Mouse (Mus musculus) stomach, postnatal 0 days (tissue): ENCODE data around the gene Sgms1. TPM values are rescaled to one million over a fixed set of nuclear protein-coding genes. Genes with fewer than 3 reads are reported as not detected.
"Not testable (repeated sequence)": the region's sequence is repeated elsewhere in the genome, so short reads cannot be mapped to it uniquely, and the experiment has no call there.

ENCODE experiments used
- ATAC-seq: fragments of 200-750 bp; cut with Nextera tagmentation; 2 replicates; pipeline ENCODE4 v1.8.0; 2017; ENCODE audit not compliant: low FRiP score, low TSS enrichment
- DNase-seq: peaks from one replicate; pipeline ENCODE4 v3.0.0-alpha.2; 2016; ENCODE audit warnings: low spot score
- H3K27ac ChIP-seq: fragments of 300-500 bp; sonication (generic); replicated peaks from 2 replicates; pipeline ENCODE4 v1.5.1; 2014; ENCODE audit warnings: mild to moderate bottlenecking, control low read depth
- H3K27me3 ChIP-seq: fragments of 300-500 bp; sonication (generic); 2 replicates; pipeline ENCODE4 v1.6.1; 2014; ENCODE audit warnings: low read length; ENCODE audit not compliant: control insufficient read depth, insufficient read depth
- H3K36me3 ChIP-seq: fragments of 300-500 bp; sonication (generic); 2 replicates; pipeline ENCODE4 v1.6.1; 2014; ENCODE audit warnings: low read length, mixed read lengths; ENCODE audit not compliant: control insufficient read depth, insufficient read depth
- H3K4me1 ChIP-seq: fragments of 300-500 bp; sonication (generic); replicated peaks from 2 replicates; pipeline ENCODE4 v1.6.1; 2014; ENCODE audit warnings: antibody characterized with exemption; ENCODE audit not compliant: control insufficient read depth, insufficient read depth
- H3K4me2 ChIP-seq: fragments of 300-500 bp; sonication (generic); replicated peaks from 2 replicates; pipeline ENCODE4 v1.6.1; 2014; ENCODE audit warnings: low read depth, mild to moderate bottlenecking, control low read depth, moderate library complexity
- H3K4me3 ChIP-seq: fragments of 300-500 bp; sonication (generic); 2 replicates; pipeline ENCODE4 v1.5.1; 2014; ENCODE audit warnings: low read depth, low read length, control low read depth
- H3K9ac ChIP-seq: fragments of 300-500 bp; sonication (generic); 2 replicates; pipeline ENCODE4 v1.6.1; 2014; ENCODE audit warnings: mild to moderate bottlenecking, low read length, control low read depth, mixed read lengths
- H3K9me3 ChIP-seq: fragments of 300-500 bp; sonication (generic); 2 replicates; pipeline ENCODE4 v1.6.1; 2016; ENCODE audit warnings: low read length; ENCODE audit not compliant: control insufficient read depth
- CTCF ChIP-seq: IDR thresholded peaks from 2 replicates; pipeline ENCODE4 v1.5.1; 2016; ENCODE audit warnings: antibody characterized with exemption, low read depth, mild to moderate bottlenecking, moderate library complexity
- EP300 ChIP-seq: optimal IDR thresholded peaks from 2 replicates; pipeline ENCODE3; 2016; ENCODE audit warnings: antibody characterized with exemption
- WGBS: fragments of 180-500 bp; shearing (Covaris S2); extraction: QIAGEN DNeasy Blood & Tissue Kit; methylation state at CpG from one replicate; pipeline ENCODE4 v1.1.7; 2014; 5-methylcytosine and 5-hydroxymethylcytosine counted together
- polyA plus RNA-seq: library from polyadenylated mRNA; unstranded; fragments of >200 nt; fragmentation: Nextera tagmentation; extraction: Ambion mirVana; gene quantifications from 2 replicates; pipeline ENCODE4 v1.2.1, GENCODE M21; 2015

Gene Sgms1
- polyA plus RNA-seq, 1 experiment from 2014 or later, result 29.3 TPM

- Histone ChIP-seq H3K4me2 (no peak overlapping the region), H3K9me3 (no peaks in the 10 kb centered on the region), H3K4me3 (no peak overlapping the region), H3K27me3 (no peaks in the 10 kb centered on the region), H3K9ac (no peak overlapping the region), H3K27ac (no peak overlapping the region), H3K4me1 (no peaks in the 10 kb centered on the region), H3K36me3 (no peaks in the 10 kb centered on the region)
- ATAC-seq, result no peak
- TF ChIP-seq CTCF, result no peak
- TF ChIP-seq EP300, result no peak
- WGBS, result 100% methylated on average over 1 of the region's 1 CpGs
- DNase-seq, result no peak
Measured at GRCm38 (mm10) chr19:32324550-32324949, 65.0 kb downstream of the Sgms1 start.

GRCm38 (mm10) chr19:32323070-32323469 lies 66.4 kb downstream of the Sgms1 start:
- no peaks in the 10 kb centered on the region for H3K9me3 ChIP-seq
- H3K4me3 ChIP-seq, result no peak overlapping the region
- H3K4me2 ChIP-seq, result no peak overlapping the region
- no peak for ATAC-seq
- no peak for TF ChIP-seq EP300
- no peak for TF ChIP-seq CTCF
- peaks cover 3% of the 10 kb centered on the region; the same call in 1 of the 2 replicates for H3K4me1 ChIP-seq
- no peak for DNase-seq
- H3K27ac ChIP-seq, result peak overlapping the region; percentile 75
- no peak overlapping the region; the same call in 1 of the 2 replicates for H3K9ac ChIP-seq
- WGBS, result 56% methylated on average over 11 of the region's 11 CpGs
- no peaks in the 10 kb centered on the region for H3K27me3 ChIP-seq
- no peaks in the 10 kb centered on the region for H3K36me3 ChIP-seq

- DNase-seq, result peak; percentile 61
- no peaks in the 10 kb centered on the region for H3K27me3 ChIP-seq
- TF ChIP-seq CTCF, result peak; percentile 67
- TF ChIP-seq EP300, result no peak
- peaks cover 3% of the 10 kb centered on the region; the same call in 1 of the 2 replicates for H3K4me1 ChIP-seq
- H3K9me3 ChIP-seq, result no peaks in the 10 kb centered on the region
- peak overlapping the region; percentile 75 for H3K27ac ChIP-seq
- no peaks in the 10 kb centered on the region for H3K36me3 ChIP-seq
- peak; percentile 73 for ATAC-seq
- H3K4me3 ChIP-seq, result no peak overlapping the region
- no peak overlapping the region for H3K9ac ChIP-seq
- WGBS, result 30% methylated on average over 3 of the region's 3 CpGs
- no peak overlapping the region for H3K4me2 ChIP-seq
Measured at GRCm38 (mm10) chr19:32322429-32323035, 67.0 kb downstream of the Sgms1 start.

GRCm38 (mm10) chr19:32320366-32320666 lies 69.2 kb downstream of the Sgms1 start:
- Histone ChIP-seq H3K27me3 (no peaks in the 10 kb centered on the region), H3K9me3 (no peaks in the 10 kb centered on the region), H3K4me3 (no peak overlapping the region), H3K36me3 (no peaks in the 10 kb centered on the region), H3K9ac (no peak overlapping the region), H3K4me2 (no peak overlapping the region), H3K4me1 (peaks cover 3% of the 10 kb centered on the region; the same call in 1 of the 2 replicates), H3K27ac (peak overlapping the region; percentile 63)
- TF ChIP-seq CTCF (peak; percentile 80), EP300 (no peak)
- 53% methylated on average over 4 of the region's 4 CpGs for WGBS
- DNase-seq (peak; percentile 90), ATAC-seq (peak; percentile 79)

- 41% methylated on average over 12 of the region's 12 CpGs for WGBS
- H3K4me3 ChIP-seq, result no peak overlapping the region
- H3K4me2 ChIP-seq, result no peak overlapping the region
- DNase-seq (no peak), ATAC-seq (peak; percentile 77)
- H3K27ac ChIP-seq, result peak overlapping the region; percentile 63
- H3K27me3 ChIP-seq, result no peaks in the 10 kb centered on the region
- no peaks in the 10 kb centered on the region for H3K36me3 ChIP-seq
- H3K9me3 ChIP-seq, result no peaks in the 10 kb centered on the region
- TF ChIP-seq CTCF (no peak), EP300 (no peak)
- peaks cover 3% of the 10 kb centered on the region; the same call in 1 of the 2 replicates for H3K4me1 ChIP-seq
- H3K9ac ChIP-seq, result 0 out of 2 replicates have a peak overlapping the region, but pooled peaks have one; percentile 8
Measured at GRCm38 (mm10) chr19:32319531-32320365, 69.8 kb downstream of the Sgms1 start.

- H3K27ac ChIP-seq, result peak overlapping the region; percentile 56; the same call in 1 of the 2 replicates
Measured at GRCm38 (mm10) chr19:32319057-32319456, 70.5 kb downstream of the Sgms1 start.

GRCm38 (mm10) chr19:32317347-32317746 lies 72.2 kb downstream of the Sgms1 start:
- not testable (repeated sequence) for DNase-seq, ATAC-seq, H3K9ac ChIP-seq, H3K27me3 ChIP-seq, H3K9me3 ChIP-seq, H3K4me2 ChIP-seq, H3K4me3 ChIP-seq, H3K27ac ChIP-seq, H3K36me3 ChIP-seq, H3K4me1 ChIP-seq
- 90% methylated on average over 1 of the region's 1 CpGs for WGBS

More at GRCm38 (mm10) chr19:32319057-32319456, 70.5 kb downstream of the Sgms1 start:
- Histone ChIP-seq H3K4me2 (no peak overlapping the region), H3K36me3 (no peaks in the 10 kb centered on the region), H3K9me3 (no peaks in the 10 kb centered on the region), H3K27me3 (no peaks in the 10 kb centered on the region), H3K9ac (no peak overlapping the region), H3K4me1 (peaks cover 3% of the 10 kb centered on the region; the same call in 1 of the 2 replicates), H3K4me3 (no peak overlapping the region)
- 61% methylated on average over 1 of the region's 1 CpGs for WGBS
- no peak for TF ChIP-seq EP300
- no peak for TF ChIP-seq CTCF
- ATAC-seq (no peak), DNase-seq (no peak)
